Mouse (Mus musculus) MEL (cell line): ENCODE results near the gene Borcs8.

ENCODE experiments used
- CHD1 ChIP-seq: IDR thresholded peaks from 2 replicates; pipeline ENCODE4 v1.6.1; 2012; ENCODE audit warnings: low read depth, mild to moderate bottlenecking, inconsistent platforms, low read length, improper control_type of control experiment
- CHD2 ChIP-seq: IDR thresholded peaks from 2 replicates; pipeline ENCODE4 v1.6.1; 2011; ENCODE audit warnings: low read length, improper control_type of control experiment
- GABPA ChIP-seq: IDR thresholded peaks from 2 replicates; pipeline ENCODE4 v1.6.1; 2012; ENCODE audit warnings: low read depth, mild to moderate bottlenecking, inconsistent platforms, low read length, improper control_type of control experiment, moderate library complexity
- GATA1 ChIP-seq: IDR thresholded peaks from 2 replicates; pipeline ENCODE4 v1.6.1; 2011; ENCODE audit warnings: low read depth, low read length, improper control_type of control experiment
- HCFC1 ChIP-seq: IDR thresholded peaks from 2 replicates; pipeline ENCODE4 v1.6.1; 2012; ENCODE audit warnings: low read depth, mild to moderate bottlenecking, inconsistent platforms, low read length, improper control_type of control experiment, moderate library complexity
- MAX ChIP-seq: IDR thresholded peaks from 2 replicates; pipeline ENCODE4 v1.6.1; 2011; ENCODE audit warnings: low read length, improper control_type of control experiment
- TAL1 ChIP-seq: IDR thresholded peaks from 2 replicates; pipeline ENCODE4 v1.6.1; 2012; ENCODE audit warnings: mild to moderate bottlenecking, inconsistent platforms, low read length, moderate library complexity, mixed read lengths

DNA sequence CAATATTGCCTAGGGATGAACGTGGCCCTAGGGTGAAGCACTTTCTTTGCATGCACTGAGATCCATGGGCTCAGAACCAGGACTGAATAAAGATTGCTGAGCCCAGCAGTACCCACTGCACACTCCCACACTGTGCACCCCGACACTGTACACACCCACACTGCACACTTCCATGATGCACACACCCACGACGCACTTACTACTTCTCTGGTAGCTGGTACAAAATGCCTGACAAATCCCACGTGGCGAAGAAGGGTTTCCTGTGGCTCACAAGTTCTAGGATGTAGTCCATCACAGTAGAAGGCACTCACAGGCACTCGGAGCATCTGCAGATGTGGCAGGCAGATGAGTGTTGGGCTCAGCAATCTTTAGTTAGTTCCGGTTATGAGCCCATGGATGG, 14.3 kb upstream of the Borcs8 start:
- TF ChIP-seq HCFC1 (no peak), GABPA (no peak), GATA1 (no peak), MAX (no peak), TAL1 (no peak), CHD2 (no peak), CHD1 (no peak)
